Mouse (Mus musculus) embryonic facial prominence, embryonic 11.5 days (tissue): ENCODE measurements around the gene Pigs. TPM values are rescaled to one million over a fixed set of nuclear protein-coding genes. Genes with fewer than 3 reads are reported as not detected.

Experiments used
- ATAC-seq: fragments of 200-750 bp; cut with Nextera tagmentation; replicated peaks from 2 replicates; pipeline ENCODE4 v1.8.0; 2017; ENCODE audit warnings: low read depth; ENCODE audit not compliant: insufficient number of reproducible peaks, low FRiP score, low TSS enrichment
- DNase-seq: peaks from one replicate; pipeline ENCODE4 v3.0.0-alpha.2; 2015; ENCODE audit warnings: low spot score
- H3K27ac ChIP-seq: fragments of 300-500 bp; sonication (generic); replicated peaks from 2 replicates; pipeline ENCODE4 v1.5.1; 2014; ENCODE audit warnings: mild to moderate bottlenecking, low read depth, low read length, control low read depth
- H3K27me3 ChIP-seq: fragments of 300-500 bp; sonication (generic); 2 replicates; pipeline ENCODE4 v1.6.1; 2014; ENCODE audit warnings: mild to moderate bottlenecking, low read length, moderate library complexity, mixed read lengths; ENCODE audit not compliant: control insufficient read depth, insufficient read depth
- H3K36me3 ChIP-seq: fragments of 300-500 bp; sonication (generic); replicated peaks from 2 replicates; pipeline ENCODE4 v1.6.1; 2014; ENCODE audit warnings: low read depth, mild to moderate bottlenecking, low read length, moderate library complexity, mixed read lengths; ENCODE audit not compliant: control insufficient read depth, insufficient read depth
- H3K4me1 ChIP-seq: fragments of 300-500 bp; sonication (generic); 2 replicates; pipeline ENCODE4 v1.6.1; 2014; ENCODE audit warnings: low read length, mixed read lengths; ENCODE audit not compliant: control insufficient read depth, insufficient read depth
- H3K4me2 ChIP-seq: fragments of 300-500 bp; sonication (generic); 2 replicates; pipeline ENCODE4 v1.6.1; 2014; ENCODE audit warnings: low read depth, mild to moderate bottlenecking, control low read depth, low read length, moderate library complexity
- H3K4me3 ChIP-seq: fragments of 300-500 bp; sonication (generic); 2 replicates; pipeline ENCODE4 v1.5.1; 2014; ENCODE audit warnings: low read depth, low read length, control low read depth
- H3K9ac ChIP-seq: fragments of 300-500 bp; sonication (generic); replicated peaks from 2 replicates; pipeline ENCODE4 v1.6.1; 2014; ENCODE audit warnings: mild to moderate bottlenecking, control low read depth, low read length
- H3K9me3 ChIP-seq: fragments of 300-500 bp; sonication (generic); replicated peaks from 2 replicates; pipeline ENCODE4 v1.6.1; 2016; ENCODE audit warnings: mild to moderate bottlenecking, low read length, inconsistent platforms, mixed read lengths; ENCODE audit not compliant: control insufficient read depth
- WGBS: fragments of 180-500 bp; shearing (Covaris S2); extraction: QIAGEN DNeasy Blood & Tissue Kit; methylation state at CpG from one replicate; pipeline ENCODE4 v1.1.7; 2014; 5-methylcytosine and 5-hydroxymethylcytosine counted together
- polyA plus RNA-seq: library from polyadenylated mRNA; unstranded; fragments of >200 nt; fragmentation: Nextera tagmentation; extraction: Ambion mirVana; gene quantifications from 2 replicates; pipeline ENCODE4 v1.2.1, GENCODE M21; 2014

Pigs gene
- polyA plus RNA-seq, 1 experiment from 2014 or later, result 55.4 TPM

GRCm38 (mm10) chr11:78374147-78374546 is 45.9 kb downstream of the Pigs start:
- no peak overlapping the region for H3K4me3 ChIP-seq
- 0 out of 2 replicates have a peak, but pooled peaks cover 3% of the 10 kb centered on the region for H3K4me1 ChIP-seq
- 74% methylated on average over 8 of the region's 8 CpGs for WGBS
- H3K9me3 ChIP-seq, result no peaks in the 10 kb centered on the region
- no peaks in the 10 kb centered on the region for H3K27me3 ChIP-seq
- H3K27ac ChIP-seq, result 0 out of 2 replicates have a peak overlapping the region, but pooled peaks have one; percentile 13
- no peaks in the 10 kb centered on the region for H3K36me3 ChIP-seq
- H3K4me2 ChIP-seq, result no peak overlapping the region
- no peak for ATAC-seq
- peak; percentile 15 for DNase-seq
- H3K9ac ChIP-seq, result no peak overlapping the region; the same call in 1 of the 2 replicates

GRCm38 (mm10) chr11:78377549-78378159 is 49.4 kb downstream of the Pigs start:
- Histone ChIP-seq H3K27ac (no peak overlapping the region), H3K9me3 (no peaks in the 10 kb centered on the region), H3K9ac (no peak overlapping the region), H3K4me2 (no peak overlapping the region), H3K27me3 (no peaks in the 10 kb centered on the region), H3K4me3 (no peak overlapping the region), H3K36me3 (no peaks in the 10 kb centered on the region), H3K4me1 (0 out of 2 replicates have a peak, but pooled peaks cover 3% of the 10 kb centered on the region)
- ATAC-seq (no peak), DNase-seq (no peak)
- WGBS, result 43% methylated on average over 10 of the region's 12 CpGs

GRCm38 (mm10) chr11:78380351-78380750 is 52.1 kb downstream of the Pigs start:
- Histone ChIP-seq H3K4me1 (no peaks in the 10 kb centered on the region), H3K27me3 (no peaks in the 10 kb centered on the region), H3K9me3 (no peaks in the 10 kb centered on the region), H3K27ac (no peak overlapping the region), H3K36me3 (no peaks in the 10 kb centered on the region), H3K4me2 (no peak overlapping the region), H3K4me3 (no peak overlapping the region), H3K9ac (no peak overlapping the region)
- DNase-seq (no peak), ATAC-seq (no peak)
- WGBS, result 78% methylated on average over 4 of the region's 4 CpGs

- H3K4me1 ChIP-seq, result no peaks in the 10 kb centered on the region
- H3K27me3 ChIP-seq, result no peaks in the 10 kb centered on the region
- DNase-seq (no peak), ATAC-seq (no peak)
- H3K36me3 ChIP-seq, result no peaks in the 10 kb centered on the region
- no peaks in the 10 kb centered on the region for H3K9me3 ChIP-seq
- no peak overlapping the region for H3K9ac ChIP-seq
- H3K4me2 ChIP-seq, result no peak overlapping the region
- 90% methylated on average over 3 of the region's 3 CpGs for WGBS
- no peak overlapping the region for H3K4me3 ChIP-seq
- no peak overlapping the region for H3K27ac ChIP-seq
Observed at GRCm38 (mm10) chr11:78380996-78381395, 52.8 kb downstream of the Pigs start.

GRCm38 (mm10) chr11:78382286-78382685 is 54.1 kb downstream of the Pigs start:
- H3K4me2 ChIP-seq, result no peak overlapping the region
- ATAC-seq (no peak), DNase-seq (no peak)
- no peak overlapping the region for H3K27ac ChIP-seq
- no peaks in the 10 kb centered on the region for H3K27me3 ChIP-seq
- 81% methylated on average over 7 of the region's 7 CpGs for WGBS
- H3K9me3 ChIP-seq, result no peaks in the 10 kb centered on the region
- H3K36me3 ChIP-seq, result no peaks in the 10 kb centered on the region
- H3K9ac ChIP-seq, result no peak overlapping the region
- no peaks in the 10 kb centered on the region for H3K4me1 ChIP-seq
- H3K4me3 ChIP-seq, result no peak overlapping the region

GRCm38 (mm10) chr11:78382701-78383100 is 54.5 kb downstream of the Pigs start:
- no peak for ATAC-seq

GRCm38 (mm10) chr11:78385776-78386175 is 57.6 kb downstream of the Pigs start:
- Histone ChIP-seq H3K9ac (no peak overlapping the region), H3K4me2 (no peak overlapping the region), H3K4me3 (no peak overlapping the region), H3K27ac (no peak overlapping the region), H3K9me3 (no peaks in the 10 kb centered on the region), H3K27me3 (no peaks in the 10 kb centered on the region), H3K36me3 (no peaks in the 10 kb centered on the region), H3K4me1 (no peaks in the 10 kb centered on the region)
- ATAC-seq (no peak), DNase-seq (no peak)
- 81% methylated on average over 10 of the region's 10 CpGs for WGBS

More at GRCm38 (mm10) chr11:78382701-78383100, 54.5 kb downstream of the Pigs start:
- H3K27ac ChIP-seq, result no peak overlapping the region
- no peak overlapping the region for H3K9ac ChIP-seq
- peak; percentile 34 for DNase-seq
- H3K36me3 ChIP-seq, result no peaks in the 10 kb centered on the region
- no peaks in the 10 kb centered on the region for H3K4me1 ChIP-seq
- 28% methylated on average over 5 of the region's 5 CpGs for WGBS
- no peaks in the 10 kb centered on the region for H3K9me3 ChIP-seq
- H3K4me3 ChIP-seq, result no peak overlapping the region
- no peak overlapping the region for H3K4me2 ChIP-seq
- H3K27me3 ChIP-seq, result no peaks in the 10 kb centered on the region

- Histone ChIP-seq H3K36me3 (no peaks in the 10 kb centered on the region), H3K9ac (no peak within 1 kb of the TSS), H3K9me3 (no peaks in the 10 kb centered on the region), H3K4me2 (no peak within 1 kb of the TSS), H3K27ac (no peak within 1 kb of the TSS), H3K4me3 (no peak within 1 kb of the TSS), H3K4me1 (no peaks in the 10 kb centered on the region), H3K27me3 (no peaks in the 10 kb centered on the region)
- DNase-seq (no peak), ATAC-seq (no peak)
- 82% methylated on average over 14 of the region's 14 CpGs for WGBS
Observed at GRCm38 (mm10) chr11:78386508-78387043, 58.4 kb downstream of the Pigs start, which contains the start of gene Foxn1. Foxn1 (minus strand) TSS chr11:78386558.
